Mouse (Mus musculus) liver, embryonic 15.5 days (tissue): ENCODE measurements at regions not wholly inside any gene's neighbourhood (a gene's known extent, or its start where the extent isn't known, plus 50 kb on each side); places are given as distances from the start of the nearest gene placed in this dataset.

Experiments used
- ATAC-seq: fragments of 200-750 bp; cut with Nextera tagmentation; 2 replicates; pipeline ENCODE4 v1.8.0; 2017; ENCODE audit warnings: moderate number of reproducible peaks, mild to moderate bottlenecking, moderate library complexity; ENCODE audit not compliant: insufficient read depth
- H3K27ac ChIP-seq: fragments of 300-500 bp; sonication (generic); replicated peaks from 2 replicates; pipeline ENCODE4 v1.5.1; 2015; ENCODE audit warnings: mild to moderate bottlenecking, inconsistent platforms
- H3K27me3 ChIP-seq: fragments of 300-500 bp; sonication (generic); 2 replicates; pipeline ENCODE4 v1.6.1; 2015; ENCODE audit warnings: mild to moderate bottlenecking, inconsistent platforms
- H3K36me3 ChIP-seq: fragments of 300-500 bp; sonication (generic); replicated peaks from 2 replicates; pipeline ENCODE4 v1.6.1; 2015; ENCODE audit warnings: moderate library complexity, mild to moderate bottlenecking, inconsistent platforms
- H3K4me1 ChIP-seq: fragments of 300-500 bp; sonication (generic); replicated peaks from 2 replicates; pipeline ENCODE4 v1.6.1; 2015; ENCODE audit warnings: inconsistent platforms
- H3K4me2 ChIP-seq: fragments of 300-500 bp; sonication (generic); 2 replicates; pipeline ENCODE4 v1.6.1; 2015; ENCODE audit warnings: moderate library complexity, mild to moderate bottlenecking, inconsistent platforms
- H3K4me3 ChIP-seq: fragments of 300-500 bp; sonication (generic); replicated peaks from 2 replicates; pipeline ENCODE4 v1.5.1; 2015; ENCODE audit warnings: mild to moderate bottlenecking, inconsistent platforms
- H3K9ac ChIP-seq: fragments of 300-500 bp; sonication (generic); 2 replicates; pipeline ENCODE4 v1.6.1; 2015; ENCODE audit warnings: moderate library complexity, mild to moderate bottlenecking, inconsistent platforms
- H3K9me3 ChIP-seq: fragments of 300-500 bp; sonication (generic); replicated peaks from 2 replicates; pipeline ENCODE4 v1.6.1; 2016; ENCODE audit warnings: inconsistent platforms
- WGBS: fragments of 180-500 bp; shearing (Covaris S2); methylation state at CpG from one replicate; pipeline ENCODE4 v1.1.7; 2015; ENCODE audit warnings: mixed read lengths; ENCODE audit not compliant: insufficient replicate concordance; 5-methylcytosine and 5-hydroxymethylcytosine counted together

DNA sequence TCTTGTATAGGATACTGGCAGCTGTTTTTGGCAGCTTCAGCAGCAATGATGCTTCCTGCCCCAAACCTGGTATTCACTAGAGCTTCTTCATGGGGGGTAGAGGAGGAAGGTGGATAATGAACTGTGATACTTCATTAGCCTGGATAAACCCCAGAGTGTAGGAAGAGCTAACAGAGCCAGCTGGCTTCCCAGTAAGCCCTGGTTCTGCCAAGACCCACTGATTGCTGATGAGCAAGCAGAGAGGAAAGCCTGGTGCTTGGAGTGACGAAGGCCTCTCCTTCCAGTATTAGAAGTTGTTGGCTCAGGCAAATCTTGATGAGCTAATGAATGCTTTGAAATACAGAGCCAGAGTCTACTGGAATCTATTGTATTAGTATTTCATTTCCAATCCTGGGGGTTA is 370.8 kb upstream of the Pkn2 start:
- Histone ChIP-seq H3K9me3 (no peaks in the 10 kb centered on the region), H3K27me3 (no peaks in the 10 kb centered on the region), H3K9ac (no peak overlapping the region), H3K36me3 (no peaks in the 10 kb centered on the region), H3K4me2 (no peak overlapping the region), H3K27ac (no peak overlapping the region), H3K4me1 (no peaks in the 10 kb centered on the region), H3K4me3 (no peak overlapping the region)
- no peak for ATAC-seq
- WGBS: 34% methylated on average over 1 of the region's 1 CpGs

DNA sequence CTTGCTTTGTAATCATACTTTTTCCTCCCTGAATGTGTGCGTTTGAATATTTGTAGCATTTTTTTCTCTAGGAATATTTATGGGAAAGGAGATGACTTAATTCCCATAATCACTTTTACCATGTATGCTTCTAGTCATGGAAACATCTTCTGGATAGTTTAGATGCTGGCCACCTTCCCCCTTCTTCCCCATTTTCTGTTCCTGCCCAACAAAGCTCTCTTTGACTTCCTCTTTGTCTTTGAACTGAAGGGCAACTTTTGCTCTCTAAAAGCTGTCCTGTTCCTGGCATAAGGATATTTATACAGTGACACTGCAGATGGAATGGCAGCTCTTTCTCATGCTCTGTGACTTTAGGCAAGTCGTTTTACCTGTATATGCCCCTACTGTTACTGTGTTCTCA is 370.2 kb upstream of the Pkn2 start:
- Histone ChIP-seq H3K27ac (no peak overlapping the region), H3K9me3 (no peaks in the 10 kb centered on the region), H3K4me3 (no peak overlapping the region), H3K27me3 (no peaks in the 10 kb centered on the region), H3K9ac (no peak overlapping the region), H3K4me1 (no peaks in the 10 kb centered on the region), H3K36me3 (no peaks in the 10 kb centered on the region), H3K4me2 (no peak overlapping the region)
- WGBS: 47% methylated on average over 2 of the region's 2 CpGs
- no peak for ATAC-seq

DNA sequence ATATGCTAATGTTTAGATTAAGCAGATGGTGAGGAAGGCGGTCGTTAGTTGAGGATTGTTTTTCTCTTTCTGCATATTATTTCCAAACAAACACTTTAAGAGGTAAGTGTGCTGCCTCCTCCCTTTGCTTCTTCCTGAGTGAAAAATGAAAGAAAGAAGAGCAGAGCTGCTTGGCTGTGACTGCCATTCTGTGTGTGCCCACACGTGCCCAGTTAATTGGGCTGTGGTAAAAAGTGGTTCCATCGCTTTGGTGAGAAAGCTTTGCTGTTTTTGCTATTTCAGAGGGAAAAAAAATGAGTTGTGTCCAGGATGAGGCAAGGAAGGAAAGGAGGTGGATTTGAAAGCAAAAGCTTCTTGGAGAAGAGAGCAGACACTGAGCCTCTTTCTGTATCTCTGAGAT is 360.9 kb upstream of the Pkn2 start:
- Histone ChIP-seq H3K36me3 (no peaks in the 10 kb centered on the region), H3K4me1 (no peaks in the 10 kb centered on the region), H3K9ac (no peak overlapping the region), H3K27me3 (no peaks in the 10 kb centered on the region), H3K4me3 (no peak overlapping the region), H3K27ac (no peak overlapping the region), H3K4me2 (no peak overlapping the region), H3K9me3 (no peaks in the 10 kb centered on the region)
- no peak for ATAC-seq
- 49% methylated on average over 4 of the region's 4 CpGs for WGBS

DNA sequence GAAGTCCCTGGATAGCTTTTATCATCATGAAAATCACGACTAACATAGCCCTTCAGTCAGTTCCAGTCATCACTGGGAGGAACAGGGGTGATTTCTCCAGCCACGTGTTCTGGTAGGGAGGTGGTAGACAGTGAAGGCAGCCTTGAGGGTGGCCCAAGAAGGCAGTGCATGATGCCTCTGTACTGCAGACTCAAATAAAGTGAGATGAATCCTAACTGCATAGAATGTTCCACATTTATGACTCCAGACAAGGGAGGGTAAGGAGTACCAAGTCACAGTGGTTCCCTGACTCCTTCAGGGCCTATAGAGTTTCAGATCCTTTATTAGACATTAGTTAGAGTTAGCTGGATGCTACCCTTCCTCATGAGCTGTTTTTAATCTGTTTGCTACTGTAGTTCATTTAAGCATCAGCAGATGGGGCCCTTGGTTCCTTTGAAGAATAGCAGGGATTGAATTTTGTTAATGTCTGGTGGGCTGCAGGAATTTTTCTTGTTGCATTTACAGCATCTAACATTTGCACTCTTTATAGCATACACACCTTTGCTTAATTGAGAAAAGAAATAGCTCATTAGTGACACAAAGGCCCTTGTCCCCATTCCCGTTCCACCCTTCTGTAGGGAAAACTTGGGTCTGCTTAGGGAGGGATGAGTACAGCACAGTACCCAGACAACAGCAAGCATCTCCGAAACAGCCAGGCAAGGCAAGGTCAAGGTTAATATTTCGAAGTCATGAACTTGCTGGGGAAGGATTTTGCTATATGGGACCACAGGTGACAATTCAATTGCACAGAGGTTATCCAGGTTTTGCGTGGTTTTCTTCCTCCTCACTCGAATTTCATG is 359.0 kb upstream of the Pkn2 start:
- Histone ChIP-seq H3K4me1 (no peaks in the 10 kb centered on the region), H3K36me3 (no peaks in the 10 kb centered on the region), H3K4me3 (no peak overlapping the region), H3K27ac (no peak overlapping the region), H3K9me3 (no peaks in the 10 kb centered on the region), H3K27me3 (no peaks in the 10 kb centered on the region), H3K9ac (no peak overlapping the region), H3K4me2 (no peak overlapping the region)
- no peak for ATAC-seq
- 55% methylated on average over 7 of the region's 7 CpGs for WGBS

DNA sequence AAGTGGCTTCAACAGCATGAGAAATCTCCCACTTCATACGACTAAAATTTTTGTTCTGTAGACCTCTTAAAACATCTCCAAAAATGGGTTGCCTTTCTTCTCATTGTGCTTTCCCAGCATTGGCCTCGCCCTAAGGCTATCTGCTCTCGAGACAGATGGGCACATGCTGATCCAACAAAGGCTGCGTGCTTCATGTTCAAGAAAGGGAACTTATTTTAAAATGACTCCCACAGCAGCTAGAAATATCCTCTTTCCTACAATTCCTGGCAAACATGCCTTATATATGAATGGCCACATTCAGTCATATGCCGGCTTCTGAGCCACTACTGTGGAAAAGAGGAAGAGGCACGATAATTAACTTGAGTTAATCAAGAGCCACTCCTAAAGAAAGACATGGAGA is 356.7 kb upstream of the Pkn2 start:
- Histone ChIP-seq H3K4me1 (no peaks in the 10 kb centered on the region), H3K9ac (no peak overlapping the region), H3K27ac (no peak overlapping the region), H3K27me3 (no peaks in the 10 kb centered on the region), H3K4me3 (no peak overlapping the region), H3K9me3 (no peaks in the 10 kb centered on the region), H3K36me3 (no peaks in the 10 kb centered on the region), H3K4me2 (no peak overlapping the region)
- 57% methylated on average over 6 of the region's 6 CpGs for WGBS
- no peak for ATAC-seq

DNA sequence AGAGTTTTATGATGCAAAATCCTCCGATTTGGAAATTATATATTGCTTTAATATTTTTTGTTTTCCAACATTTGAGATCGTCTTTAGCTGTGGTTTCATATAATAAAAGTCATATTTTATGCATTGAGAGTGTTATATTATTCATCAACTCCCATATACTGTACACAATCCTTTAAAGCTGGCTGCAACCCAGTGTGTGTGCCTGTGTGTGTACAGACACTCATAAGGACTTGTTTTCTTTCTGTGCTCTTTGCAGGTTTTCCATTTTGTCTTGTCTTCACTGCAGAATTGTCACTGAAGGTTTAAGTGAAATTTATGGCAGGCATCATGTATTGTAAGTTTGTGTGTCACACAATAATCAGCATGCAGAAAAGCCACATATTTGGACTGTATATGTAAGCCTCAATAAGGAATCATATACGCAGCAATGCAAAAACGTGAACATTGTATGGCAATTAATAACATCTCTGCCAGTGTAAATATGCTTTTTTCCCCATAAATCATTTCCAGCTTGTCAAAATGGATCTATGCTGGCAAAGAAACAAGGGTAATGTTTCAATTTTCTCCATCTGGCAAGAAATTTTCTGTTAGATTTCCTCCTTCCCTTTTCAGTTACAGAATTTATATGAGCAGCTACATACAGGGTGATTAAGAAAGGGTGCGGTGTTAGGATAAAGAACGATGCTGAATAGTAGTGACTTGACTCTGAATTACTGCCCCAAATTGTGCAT is 342.4 kb upstream of the Pkn2 start:
- Histone ChIP-seq H3K9ac (no peak overlapping the region), H3K4me2 (no peak overlapping the region), H3K27ac (no peak overlapping the region), H3K9me3 (no peaks in the 10 kb centered on the region), H3K36me3 (no peaks in the 10 kb centered on the region), H3K4me3 (no peak overlapping the region), H3K4me1 (no peaks in the 10 kb centered on the region), H3K27me3 (no peaks in the 10 kb centered on the region)
- 62% methylated on average over 6 of the region's 6 CpGs for WGBS
- no peak for ATAC-seq

DNA sequence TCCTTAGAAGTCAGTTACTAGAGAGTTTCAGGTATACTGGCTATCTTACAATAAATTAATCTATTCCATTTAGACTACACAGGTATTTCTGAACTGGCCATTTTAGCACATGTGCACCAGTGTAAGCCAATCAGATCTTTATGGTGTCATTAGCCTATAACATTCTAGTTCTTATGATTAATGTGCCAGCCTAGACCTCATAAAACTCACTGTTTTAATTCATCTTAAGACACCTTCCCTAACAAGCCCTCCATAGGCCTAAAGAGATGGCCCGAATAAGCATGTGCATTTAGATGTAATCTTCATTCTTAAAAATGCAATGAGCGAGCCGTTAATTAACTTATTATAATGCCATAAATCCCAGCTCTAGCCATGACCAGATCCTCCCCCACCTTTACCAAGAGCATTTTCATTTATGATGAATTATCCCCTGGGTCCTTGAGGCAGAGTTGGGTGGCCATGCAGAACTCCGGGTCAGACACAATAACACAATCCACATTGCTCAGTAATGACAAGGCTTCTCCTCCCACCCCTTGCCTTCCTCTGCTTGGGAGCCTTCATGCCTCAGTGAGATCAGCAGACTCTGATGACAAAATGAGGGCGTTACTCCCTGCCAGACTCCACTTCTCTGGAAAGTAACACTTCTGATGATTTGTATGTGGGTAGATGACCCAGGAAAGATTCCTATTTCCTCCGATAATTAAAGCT is 311.6 kb upstream of the Pkn2 start:
- Histone ChIP-seq H3K36me3 (no peaks in the 10 kb centered on the region), H3K4me1 (no peaks in the 10 kb centered on the region), H3K9ac (no peak overlapping the region), H3K27me3 (no peaks in the 10 kb centered on the region), H3K9me3 (no peaks in the 10 kb centered on the region), H3K4me3 (no peak overlapping the region), H3K27ac (no peak overlapping the region), H3K4me2 (no peak overlapping the region)
- ATAC-seq: no peak
- WGBS: 59% methylated on average over 6 of the region's 6 CpGs

DNA sequence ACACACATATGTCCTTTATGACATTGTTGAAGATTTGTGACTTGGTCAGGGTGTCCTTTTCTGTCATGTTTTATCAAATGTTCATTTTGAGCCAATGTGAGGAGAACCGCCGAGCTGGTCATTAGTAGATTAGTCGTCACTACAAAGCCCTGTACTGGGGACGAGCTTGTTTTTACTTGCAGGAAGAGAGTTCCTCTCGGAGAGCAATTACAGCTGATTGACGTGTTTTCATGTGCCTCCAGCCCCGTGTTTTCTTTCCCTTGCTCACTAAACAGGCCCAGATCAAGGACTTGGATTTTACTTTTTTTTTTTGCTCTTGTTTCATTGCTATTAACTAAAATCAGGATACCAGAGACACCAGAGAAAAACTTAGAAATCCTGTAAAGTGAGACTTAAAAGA is 307.1 kb upstream of the Pkn2 start:
- 35% methylated on average over 7 of the region's 7 CpGs for WGBS
- Histone ChIP-seq H3K36me3 (no peaks in the 10 kb centered on the region), H3K9me3 (no peaks in the 10 kb centered on the region), H3K27ac (no peak overlapping the region), H3K4me2 (no peak overlapping the region), H3K4me1 (no peaks in the 10 kb centered on the region), H3K27me3 (no peaks in the 10 kb centered on the region), H3K9ac (no peak overlapping the region), H3K4me3 (no peak overlapping the region)
- no peak for ATAC-seq

DNA sequence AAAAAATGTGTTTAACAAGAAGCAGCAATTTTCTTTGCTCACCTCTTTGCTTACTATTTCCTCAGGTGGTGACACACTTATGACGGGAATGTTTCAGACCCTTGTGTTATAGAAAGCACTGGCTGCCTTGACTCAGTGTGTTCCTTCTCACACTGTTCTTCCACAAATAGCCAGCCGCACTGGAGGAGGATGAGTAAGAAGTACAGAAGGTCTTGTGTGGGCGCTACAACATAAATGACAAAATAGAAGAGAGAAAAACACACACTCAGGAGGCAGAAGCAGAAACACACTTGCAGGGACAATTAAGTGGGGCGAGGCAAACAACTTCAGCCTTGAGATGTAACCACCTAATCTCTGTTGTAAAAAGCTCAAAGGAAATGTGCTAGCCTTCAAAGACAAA is 292.2 kb upstream of the Pkn2 start:
- no peak overlapping the region for H3K4me3 ChIP-seq
- no peaks in the 10 kb centered on the region for H3K27me3 ChIP-seq
- H3K4me1 ChIP-seq: no peaks in the 10 kb centered on the region
- H3K27ac ChIP-seq: no peak overlapping the region
- H3K4me2 ChIP-seq: no peak overlapping the region
- H3K9me3 ChIP-seq: no peaks in the 10 kb centered on the region
- 63% methylated on average over 4 of the region's 4 CpGs for WGBS
- no peak for ATAC-seq
- H3K9ac ChIP-seq: no peak overlapping the region
- H3K36me3 ChIP-seq: no peaks in the 10 kb centered on the region

DNA sequence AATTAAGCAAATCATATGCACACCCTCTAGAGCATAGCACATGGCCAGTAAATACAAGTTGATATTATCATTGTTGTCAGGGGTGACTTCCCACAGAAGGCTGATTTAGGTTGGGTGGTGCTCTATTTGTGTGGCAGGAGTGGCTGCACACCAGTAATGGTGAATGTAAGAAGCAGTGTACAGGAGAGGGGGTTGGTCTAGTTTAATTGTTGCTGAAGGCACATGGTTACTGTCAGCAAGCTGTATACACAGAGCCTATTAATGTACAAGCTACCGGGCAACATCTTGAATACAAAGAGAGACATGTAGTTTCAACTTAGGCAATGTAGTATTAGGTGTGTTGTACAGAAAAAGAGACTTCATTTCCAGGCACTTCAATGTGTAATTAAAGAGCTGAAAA is 280.6 kb upstream of the Pkn2 start:
- H3K9me3 ChIP-seq: no peaks in the 10 kb centered on the region
- H3K9ac ChIP-seq: no peak overlapping the region
- no peaks in the 10 kb centered on the region for H3K4me1 ChIP-seq
- H3K36me3 ChIP-seq: no peaks in the 10 kb centered on the region
- no peak for ATAC-seq
- no peak overlapping the region for H3K27ac ChIP-seq
- H3K4me2 ChIP-seq: no peak overlapping the region
- H3K27me3 ChIP-seq: no peaks in the 10 kb centered on the region
- no peak overlapping the region for H3K4me3 ChIP-seq
- WGBS: 66% methylated on average over 1 of the region's 1 CpGs

DNA sequence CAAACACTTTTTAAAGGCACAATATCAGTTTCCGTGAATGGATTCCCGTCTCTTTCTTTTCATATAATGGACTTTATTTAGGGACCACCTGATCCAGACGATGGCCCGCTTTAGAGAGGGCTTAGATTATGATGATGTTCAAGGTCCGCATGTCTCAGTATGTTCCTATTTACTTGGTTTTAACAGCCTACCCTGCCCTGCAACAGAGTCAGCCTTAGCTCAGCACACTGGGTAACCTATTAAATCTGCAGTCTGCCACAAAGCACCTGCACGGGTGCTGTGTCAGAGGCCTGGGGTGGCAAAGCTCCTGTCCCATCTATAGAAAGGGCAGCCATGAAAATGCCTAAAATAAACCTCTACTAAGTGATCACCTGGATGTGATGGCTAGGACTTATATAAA is 280.2 kb upstream of the Pkn2 start:
- no peak overlapping the region for H3K4me2 ChIP-seq
- no peak overlapping the region for H3K27ac ChIP-seq
- H3K27me3 ChIP-seq: no peaks in the 10 kb centered on the region
- no peak for ATAC-seq
- H3K9ac ChIP-seq: no peak overlapping the region
- H3K36me3 ChIP-seq: no peaks in the 10 kb centered on the region
- H3K9me3 ChIP-seq: no peaks in the 10 kb centered on the region
- 70% methylated on average over 6 of the region's 6 CpGs for WGBS
- H3K4me3 ChIP-seq: no peak overlapping the region
- no peaks in the 10 kb centered on the region for H3K4me1 ChIP-seq
